ENCODE assay signal across 17 mouse cellular contexts in genomic region chr7:92420474-92420873, GRCm38 (mm10).
A peak's percentile ranks its signal among the peaks of the same experiment; 100 is the strongest.
DNase-seq lines count a peak whose midpoint lies in the region; ATAC-seq lines count a peak whose summit lies in the region.
"Had no signal": no experiment of that assay in that cellular context is flagged by ENCODE, and none has a peak within 500 bp of the region (broad histone marks: within the 10 kb centered on the region; RNA-seq: fewer than 3 reads in every experiment).

No protein-coding gene starts in this region.

- ATAC-seq in activated CD4-positive, CD25-positive, alpha-beta regulatory T cell, adult 4 months: peak; percentile 68
- ATAC-seq in megakaryocyte, adult 5-6 weeks (ENCODE audit: poor library complexity, severe bottlenecking): peak; percentile 82
- ATAC-seq: liver, postnatal 0 days had no signal

- DNase-seq in thymus, postnatal 25 days: peak; percentile 21
- no peak for DNase-seq in thymus, postnatal 4 days
- DNase-seq in lung, adult 18-20 months: no peak
- no peak for DNase-seq in frontal cortex, postnatal 10 days (ENCODE audit: low spot score in 2 of 2)
- DNase-seq in layer of hippocampus, adult 18-20 months (ENCODE audit: low spot score in 2 of 2): no peak
- DNase-seq: adrenal gland, postnatal 10 days; cerebellum, postnatal 10 days; embryo, embryonic 11 days; gastrocnemius, postnatal 25 days; kidney, adult 2 months; kidney, postnatal 10 days; left cerebral cortex, postnatal 4 days; liver; liver, postnatal 0 days; lung, postnatal 14 days had no signal
